Mouse (Mus musculus) erythroblast, embryonic 14.5 days (primary cell): Measurements from ENCODE around the gene Utrn.

Experiments used
- GATA1 ChIP-seq: IDR thresholded peaks from 2 replicates; pipeline ENCODE4 v1.6.1; 2012; ENCODE audit warnings: low read length, inconsistent platforms, mixed read lengths
- TAL1 ChIP-seq: IDR thresholded peaks from 3 replicates; pipeline ENCODE4 v1.6.1; 2012; ENCODE audit warnings: low read length, inconsistent platforms, mixed read lengths

- TF ChIP-seq TAL1: no peak
- TF ChIP-seq GATA1: no peak
Observed at GRCm38 (mm10) chr10:12552196-12552889, 316.8 kb downstream of the Utrn start.
